Mouse (Mus musculus): ENCODE results near the gene Rtkn.

Gene Rtkn

GRCm38 (mm10) chr6:83138056-83138455 is 2.8 kb downstream of the Rtkn start:
- peak; percentile 83 for DNase-seq (ENCODE audit: low spot score)

- no peak for DNase-seq (ENCODE audit: low spot score)
Measured at GRCm38 (mm10) chr6:83140044-83140443, 4.8 kb downstream of the Rtkn start.

GRCm38 (mm10) chr6:83141636-83142035 is 6.4 kb downstream of the Rtkn start:
- DNase-seq (ENCODE audit: low spot score), result no peak

GRCm38 (mm10) chr6:83142211-83142731 is 7.0 kb downstream of the Rtkn start:
- peak; percentile 54 for DNase-seq (ENCODE audit: low spot score)

- no peak for DNase-seq (ENCODE audit: low spot score)
Measured at GRCm38 (mm10) chr6:83142886-83143285, 7.6 kb downstream of the Rtkn start.

GRCm38 (mm10) chr6:83145209-83145608 is 9.9 kb downstream of the Rtkn start:
- DNase-seq (ENCODE audit: low spot score), result no peak

GRCm38 (mm10) chr6:83145805-83146204 is 10.5 kb downstream of the Rtkn start:
- no peak for DNase-seq (ENCODE audit: low spot score)

GRCm38 (mm10) chr6:83147280-83147679 is 12.0 kb downstream of the Rtkn start:
- no peak for DNase-seq (ENCODE audit: low spot score)

GRCm38 (mm10) chr6:83151721-83152120 is 16.5 kb downstream of the Rtkn start:
- DNase-seq (ENCODE audit: low spot score), result no peak

- no peak for DNase-seq (ENCODE audit: low spot score)
Measured at GRCm38 (mm10) chr6:83153038-83153437, 17.8 kb downstream of the Rtkn start.

GRCm38 (mm10) chr6:83153485-83153884 is 18.2 kb downstream of the Rtkn start:
- DNase-seq (ENCODE audit: low spot score), result no peak

- no peak for DNase-seq (ENCODE audit: low spot score)
Measured at GRCm38 (mm10) chr6:83155552-83156238, 20.4 kb downstream of the Rtkn start.

- peak; percentile 96 for DNase-seq (ENCODE audit: low spot score)
Measured at GRCm38 (mm10) chr6:83156259-83156684, 21.0 kb downstream of the Rtkn start, which contains the start of the genes Wdr54 and 1700003E16Rik. Gene Wdr54 (minus strand): TSS chr6:83156397. Gene 1700003E16Rik (plus strand): TSS chr6:83156404.

- DNase-seq (ENCODE audit: low spot score), result peak; percentile 88
Measured at GRCm38 (mm10) chr6:83159456-83159855, 24.2 kb downstream of the Rtkn start.

GRCm38 (mm10) chr6:83161442-83161841 is 26.2 kb downstream of the Rtkn start:
- DNase-seq (ENCODE audit: low spot score), result no peak

GRCm38 (mm10) chr6:83161921-83162641 is 26.8 kb downstream of the Rtkn start:
- DNase-seq (ENCODE audit: low spot score), result peak; percentile 43

GRCm38 (mm10) chr6:83162701-83163100 is 27.4 kb downstream of the Rtkn start:
- DNase-seq (ENCODE audit: low spot score), result peak; percentile 89

- peak; percentile 16 for DNase-seq (ENCODE audit: low spot score)
Measured at GRCm38 (mm10) chr6:83165026-83165606, 29.9 kb downstream of the Rtkn start.

GRCm38 (mm10) chr6:83165607-83166242 is 30.5 kb downstream of the Rtkn start, which contains the start of gene Dctn1:
Gene Dctn1 (plus strand): TSS chr6:83165920.
- peak; percentile 96 for DNase-seq (ENCODE audit: low spot score)

GRCm38 (mm10) chr6:83166243-83166630 is 31.0 kb downstream of the Rtkn start:
- DNase-seq (ENCODE audit: low spot score), result no peak

- DNase-seq (ENCODE audit: low spot score), result no peak
Measured at GRCm38 (mm10) chr6:83169872-83170271, 34.6 kb downstream of the Rtkn start.

GRCm38 (mm10) chr6:83171063-83171462 is 35.8 kb downstream of the Rtkn start:
- no peak for DNase-seq (ENCODE audit: low spot score)
